Mouse (Mus musculus) neural tube, embryonic 14.5 days (tissue): ENCODE data around the gene Pgap2. TPM values are rescaled to one million over a fixed set of nuclear protein-coding genes. Genes with fewer than 3 reads are reported as not detected.

Source experiments
- ATAC-seq: fragments of 200-750 bp; cut with Nextera tagmentation; 2 replicates; pipeline ENCODE4 v1.8.0; 2017; ENCODE audit warnings: low read depth, mild to moderate bottlenecking, moderate TSS enrichment, moderate library complexity
- H3K27ac ChIP-seq: fragments of 300-500 bp; sonication (generic); 2 replicates; pipeline ENCODE4 v1.5.1; 2014; ENCODE audit warnings: low read depth, mild to moderate bottlenecking, control low read depth, low read length, moderate library complexity, mixed read lengths
- H3K27me3 ChIP-seq: fragments of 300-500 bp; sonication (generic); 2 replicates; pipeline ENCODE4 v1.6.1; 2014; ENCODE audit warnings: low read length; ENCODE audit not compliant: control insufficient read depth, insufficient read depth
- H3K36me3 ChIP-seq: fragments of 300-500 bp; sonication (generic); 2 replicates; pipeline ENCODE4 v1.6.1; 2014; ENCODE audit warnings: low read length, mixed read lengths; ENCODE audit not compliant: control insufficient read depth, insufficient read depth
- H3K4me1 ChIP-seq: fragments of 300-500 bp; sonication (generic); 2 replicates; pipeline ENCODE4 v1.6.1; 2014; ENCODE audit warnings: low read length; ENCODE audit not compliant: control insufficient read depth, insufficient read depth
- H3K4me2 ChIP-seq: fragments of 300-500 bp; sonication (generic); 2 replicates; pipeline ENCODE4 v1.6.1; 2014; ENCODE audit warnings: mild to moderate bottlenecking, low read depth, low read length, control low read depth
- H3K4me3 ChIP-seq: fragments of 300-500 bp; sonication (generic); 2 replicates; pipeline ENCODE4 v1.5.1; 2014; ENCODE audit warnings: low read depth, low read length, control low read depth, mixed read lengths
- H3K9ac ChIP-seq: fragments of 300-500 bp; sonication (generic); replicated peaks from 2 replicates; pipeline ENCODE4 v1.6.1; 2014; ENCODE audit warnings: low read depth, mild to moderate bottlenecking, control low read depth, low read length, mixed read lengths
- H3K9me3 ChIP-seq: fragments of 300-500 bp; sonication (generic); 2 replicates; pipeline ENCODE4 v1.6.1; 2016; ENCODE audit warnings: low read length; ENCODE audit not compliant: control insufficient read depth
- WGBS: fragments of 180-500 bp; shearing (Covaris S2); extraction: QIAGEN DNeasy Blood & Tissue Kit; methylation state at CpG from one replicate; pipeline ENCODE4 v1.1.7; 2014; 5-methylcytosine and 5-hydroxymethylcytosine counted together
- polyA plus RNA-seq: library from polyadenylated mRNA; unstranded; fragments of >200 nt; fragmentation: Nextera tagmentation; extraction: Ambion mirVana; gene quantifications from 2 replicates; pipeline ENCODE4 v1.2.1, GENCODE M21; 2014

Gene Pgap2
- polyA plus RNA-seq, 1 experiment from 2014 or later, result 57.4 TPM

DNA sequence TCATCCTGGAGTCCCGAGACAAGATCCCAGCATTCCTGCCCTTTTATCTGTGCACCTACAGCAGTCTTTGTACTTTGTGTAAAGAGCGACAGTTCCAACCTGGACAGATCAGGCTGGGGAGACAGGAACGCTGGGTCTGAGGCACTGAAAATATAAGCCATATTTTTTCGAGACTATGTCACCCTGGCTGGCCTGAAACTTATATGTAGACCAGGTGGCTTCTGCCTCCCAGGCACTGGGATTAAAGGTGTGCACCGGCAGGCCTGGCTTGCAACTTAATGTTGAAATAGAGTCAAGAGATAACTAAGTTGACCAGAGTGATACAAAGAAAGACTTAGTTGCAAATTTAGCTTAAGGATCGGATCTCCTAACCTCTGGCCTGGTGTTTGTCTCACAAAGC is 36.3 kb downstream of the Pgap2 start:
- H3K27ac ChIP-seq, result no peak overlapping the region
- H3K36me3 ChIP-seq, result no peaks in the 10 kb centered on the region
- H3K4me3 ChIP-seq, result no peak overlapping the region
- WGBS, result 70% methylated on average over 6 of the region's 6 CpGs
- no peak overlapping the region for H3K4me2 ChIP-seq
- H3K27me3 ChIP-seq, result no peaks in the 10 kb centered on the region
- ATAC-seq, result no peak
- H3K4me1 ChIP-seq, result peaks cover 9% of the 10 kb centered on the region
- no peak overlapping the region for H3K9ac ChIP-seq
- no peaks in the 10 kb centered on the region for H3K9me3 ChIP-seq

GRCm38 (mm10) chr7:102246956-102247797 is 37.2 kb downstream of the Pgap2 start:
- no peaks in the 10 kb centered on the region for H3K9me3 ChIP-seq
- H3K4me3 ChIP-seq, result no peak overlapping the region
- no peak overlapping the region for H3K27ac ChIP-seq
- no peaks in the 10 kb centered on the region for H3K36me3 ChIP-seq
- H3K9ac ChIP-seq, result no peak overlapping the region
- 70% methylated on average over 12 of the region's 12 CpGs for WGBS
- H3K4me2 ChIP-seq, result peak overlapping the region; percentile 9; the same call in 1 of the 2 replicates
- H3K4me1 ChIP-seq, result peaks cover 11% of the 10 kb centered on the region
- H3K27me3 ChIP-seq, result no peaks in the 10 kb centered on the region
- no peak for ATAC-seq

DNA sequence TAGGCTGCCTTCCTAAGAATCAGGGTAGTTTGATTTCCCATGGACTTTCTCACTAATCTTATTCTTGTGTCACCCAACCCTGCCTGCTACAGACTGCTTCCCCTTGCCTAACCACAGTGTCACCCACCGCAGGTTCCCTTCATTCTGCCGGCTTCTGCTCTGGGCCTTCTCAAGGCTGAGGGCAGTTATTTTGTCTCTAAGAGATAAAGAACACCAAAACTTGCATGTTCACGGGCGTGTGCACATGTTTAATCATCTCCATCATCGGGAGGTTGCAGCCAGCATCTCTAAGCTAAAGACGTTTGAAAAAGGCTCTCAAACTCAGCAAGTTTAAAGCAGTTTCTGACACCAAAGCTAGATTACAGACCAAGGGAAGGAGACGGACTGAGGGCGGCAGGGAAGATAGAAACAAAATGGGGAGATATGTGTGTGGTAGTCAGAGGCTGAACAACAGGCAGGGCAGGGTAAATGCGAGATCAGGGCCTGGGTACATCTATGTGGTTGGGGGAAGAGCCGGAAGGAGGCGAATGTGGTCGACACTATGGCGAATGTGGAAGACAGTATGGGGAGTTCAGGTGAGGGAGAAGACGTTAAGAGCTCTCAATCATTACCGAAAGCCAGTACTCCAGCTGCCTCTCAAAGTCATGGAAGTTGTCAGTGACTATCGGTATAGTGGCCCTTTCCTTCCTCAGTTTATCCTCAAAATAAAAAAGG is 38.8 kb downstream of the Pgap2 start:
- no peak overlapping the region; the same call in 1 of the 2 replicates for H3K9ac ChIP-seq
- H3K4me2 ChIP-seq, result peak overlapping the region; percentile 92
- no peaks in the 10 kb centered on the region for H3K9me3 ChIP-seq
- H3K4me1 ChIP-seq, result peaks cover 11% of the 10 kb centered on the region
- no peaks in the 10 kb centered on the region for H3K27me3 ChIP-seq
- H3K36me3 ChIP-seq, result no peaks in the 10 kb centered on the region
- no peak overlapping the region for H3K27ac ChIP-seq
- no peak for ATAC-seq
- 32% methylated on average over 16 of the region's 16 CpGs for WGBS
- H3K4me3 ChIP-seq, result peak overlapping the region; percentile 71

- WGBS, result under 1% methylated on average over 23 of the region's 23 CpGs
Measured at GRCm38 (mm10) chr7:102249531-102249895, 39.5 kb downstream of the Pgap2 start.

GRCm38 (mm10) chr7:102249896-102250630 is 40.1 kb downstream of the Pgap2 start:
- WGBS, result 0% methylated on average over 25 of the region's 49 CpGs
- H3K36me3 ChIP-seq, result no peaks in the 10 kb centered on the region

More at GRCm38 (mm10) chr7:102249531-102249895, 39.5 kb downstream of the Pgap2 start:
- Histone ChIP-seq H3K4me3 (peak overlapping the region; percentile 71), H3K4me2 (peak overlapping the region; percentile 92), H3K27me3 (no peaks in the 10 kb centered on the region), H3K4me1 (peaks cover 11% of the 10 kb centered on the region), H3K36me3 (no peaks in the 10 kb centered on the region), H3K9ac (peak overlapping the region; percentile 84), H3K9me3 (no peaks in the 10 kb centered on the region), H3K27ac (peak overlapping the region; percentile 29; the same call in 1 of the 2 replicates)
- peak; percentile 35 for ATAC-seq

DNA sequence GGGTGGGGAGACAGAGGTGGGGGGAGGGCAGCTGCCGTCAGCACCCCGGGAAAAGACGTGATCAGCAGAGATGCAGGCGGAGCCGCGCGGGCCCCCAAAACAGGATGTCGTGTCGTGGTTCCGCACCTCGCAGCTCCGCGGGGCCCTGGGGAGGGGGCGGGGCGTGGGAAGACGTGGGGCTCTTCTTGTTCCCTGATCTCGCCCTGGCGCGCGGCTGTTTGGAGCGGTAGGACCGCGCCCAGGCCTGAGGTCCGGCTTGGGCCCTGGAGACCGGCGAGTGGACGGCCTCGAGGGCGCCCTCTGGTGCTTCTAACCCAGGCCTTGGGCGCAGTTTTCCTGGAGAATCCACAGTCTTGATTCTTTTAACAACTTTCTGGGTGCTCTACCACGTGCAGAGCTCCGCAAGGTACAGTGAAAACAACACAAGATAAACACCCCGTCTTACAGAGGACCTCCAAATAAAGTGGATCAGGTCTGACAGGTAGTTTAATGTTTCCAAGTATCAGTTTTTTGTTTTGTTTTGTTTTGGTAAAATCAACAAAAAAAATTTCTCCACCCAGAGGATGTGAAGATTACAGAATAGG is 40.7 kb downstream of the Pgap2 start:
- H3K4me3 ChIP-seq, result peak overlapping the region; percentile 71
- ATAC-seq, result peak; percentile 77
- no peaks in the 10 kb centered on the region for H3K9me3 ChIP-seq
- H3K9ac ChIP-seq, result peak overlapping the region; percentile 84
- peak overlapping the region; percentile 92 for H3K4me2 ChIP-seq
- H3K27me3 ChIP-seq, result no peaks in the 10 kb centered on the region
- H3K27ac ChIP-seq, result peak overlapping the region; percentile 80
- H3K4me1 ChIP-seq, result peaks cover 11% of the 10 kb centered on the region
- H3K36me3 ChIP-seq, result no peaks in the 10 kb centered on the region
- under 1% methylated on average over 32 of the region's 33 CpGs for WGBS

More at GRCm38 (mm10) chr7:102249896-102250630, 40.1 kb downstream of the Pgap2 start:
- Histone ChIP-seq H3K9ac (peak overlapping the region; percentile 84), H3K4me3 (peak overlapping the region; percentile 71), H3K4me2 (peak overlapping the region; percentile 92), H3K27me3 (no peaks in the 10 kb centered on the region), H3K27ac (peak overlapping the region; percentile 80), H3K4me1 (peaks cover 11% of the 10 kb centered on the region), H3K9me3 (no peaks in the 10 kb centered on the region)
- ATAC-seq, result peak; percentile 79

GRCm38 (mm10) chr7:102253631-102254030 is 43.6 kb downstream of the Pgap2 start:
- Histone ChIP-seq H3K27me3 (no peaks in the 10 kb centered on the region), H3K4me2 (no peak overlapping the region), H3K4me3 (no peak overlapping the region), H3K4me1 (peaks cover 9% of the 10 kb centered on the region), H3K9ac (no peak overlapping the region), H3K9me3 (no peaks in the 10 kb centered on the region), H3K36me3 (no peaks in the 10 kb centered on the region), H3K27ac (no peak overlapping the region)
- 89% methylated on average over 1 of the region's 1 CpGs for WGBS
- no peak for ATAC-seq

- H3K27me3 ChIP-seq, result no peaks in the 10 kb centered on the region
- peaks cover 5% of the 10 kb centered on the region for H3K4me1 ChIP-seq
- H3K4me2 ChIP-seq, result no peak within 1 kb of the TSS
- H3K27ac ChIP-seq, result no peak within 1 kb of the TSS
- no peak within 1 kb of the TSS for H3K9ac ChIP-seq
- H3K4me3 ChIP-seq, result no peak within 1 kb of the TSS
- 86% methylated on average over 3 of the region's 3 CpGs for WGBS
- H3K9me3 ChIP-seq, result no peaks in the 10 kb centered on the region
- ATAC-seq, result no peak
- no peaks in the 10 kb centered on the region for H3K36me3 ChIP-seq
Measured at GRCm38 (mm10) chr7:102255954-102256353, 45.9 kb downstream of the Pgap2 start, which contains the start of gene Rhog. Gene Rhog, minus strand, starts transcription at chr7:102256054.
